Mouse (Mus musculus) heart, postnatal 36 days (tissue): ENCODE measurements around the gene Hist1h1b. TPM values are rescaled to one million over a fixed set of nuclear protein-coding genes. Genes with fewer than 3 reads are reported as not detected.
A peak's percentile ranks its signal among the peaks of the same experiment; 100 is the strongest.

Experiments used
- DNase-seq, 2 experiments: peaks; one replicate each; pipeline ENCODE4 v3.0.0; 2021 to 2022
- intact Hi-C: fragments of 180-260 bp; cut with DNase I; formaldehyde crosslinking; loops from one replicate; pipeline ENCODE4 v1.15.1; 2025
- microRNA-seq, 2 experiments: library from miRNA; unstranded; fragments of <30 nt; microRNA quantifications; one replicate each; pipeline ENCODE4 v1.2.0; 2021; ENCODE audit warnings: borderline number of aligned reads in 2 of 2
- total RNA-seq, 2 experiments: library from RNA; stranded (reverse); gene quantifications; 2 replicates each; pipeline ENCODE4 v1.2.3; 2021

Hist1h1b gene
- total RNA-seq, 2 experiments from 2014 or later, result 9.8 to 10.6 TPM

DNA sequence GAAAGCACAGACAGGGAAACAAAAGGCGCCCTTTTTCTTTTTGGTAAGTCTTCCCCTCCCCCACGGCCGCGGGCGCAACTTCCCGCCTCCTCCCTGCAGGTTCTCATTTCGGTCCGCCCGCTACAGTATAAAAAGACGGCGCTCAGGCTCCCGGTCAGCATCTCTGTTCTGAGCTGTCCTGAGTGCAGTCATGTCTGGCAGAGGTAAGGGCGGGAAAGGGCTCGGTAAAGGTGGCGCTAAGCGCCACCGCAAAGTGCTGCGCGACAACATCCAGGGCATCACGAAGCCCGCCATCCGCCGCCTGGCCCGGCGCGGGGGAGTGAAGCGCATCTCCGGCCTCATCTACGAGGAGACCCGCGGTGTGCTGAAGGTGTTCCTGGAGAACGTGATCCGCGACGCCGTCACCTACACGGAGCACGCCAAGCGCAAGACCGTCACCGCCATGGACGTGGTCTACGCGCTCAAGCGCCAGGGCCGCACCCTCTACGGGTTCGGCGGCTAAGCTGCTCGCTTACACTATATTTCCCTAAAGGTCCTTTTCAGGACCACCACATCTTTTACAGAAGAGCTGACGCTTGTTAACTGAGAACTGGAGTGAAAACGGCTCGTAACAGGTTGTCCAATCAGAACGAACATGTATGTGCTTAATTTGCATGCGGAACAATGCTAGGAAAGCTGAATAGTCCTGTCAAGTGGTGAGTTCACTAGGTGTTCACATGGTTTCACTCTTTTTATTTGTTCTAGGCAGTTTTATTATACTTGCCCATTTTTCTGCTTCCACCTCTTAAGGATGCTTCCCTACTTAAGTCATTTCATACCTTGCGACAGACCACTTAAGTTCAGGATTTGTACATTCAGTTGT is 45.3 kb downstream of the Hist1h1b start, which contains the start of gene Hist1h4j:
TSS of gene Hist1h4j (plus strand) at position 159 of the 862 bp plus-strand sequence.
- intact Hi-C loops, result loop anchor here (1.0 kb wide), 2 partner anchors 15 to 21 kb away; partner anchors contain the start of gene Hist1h4k
- peak; percentile 22 to 66 for DNase-seq

DNA sequence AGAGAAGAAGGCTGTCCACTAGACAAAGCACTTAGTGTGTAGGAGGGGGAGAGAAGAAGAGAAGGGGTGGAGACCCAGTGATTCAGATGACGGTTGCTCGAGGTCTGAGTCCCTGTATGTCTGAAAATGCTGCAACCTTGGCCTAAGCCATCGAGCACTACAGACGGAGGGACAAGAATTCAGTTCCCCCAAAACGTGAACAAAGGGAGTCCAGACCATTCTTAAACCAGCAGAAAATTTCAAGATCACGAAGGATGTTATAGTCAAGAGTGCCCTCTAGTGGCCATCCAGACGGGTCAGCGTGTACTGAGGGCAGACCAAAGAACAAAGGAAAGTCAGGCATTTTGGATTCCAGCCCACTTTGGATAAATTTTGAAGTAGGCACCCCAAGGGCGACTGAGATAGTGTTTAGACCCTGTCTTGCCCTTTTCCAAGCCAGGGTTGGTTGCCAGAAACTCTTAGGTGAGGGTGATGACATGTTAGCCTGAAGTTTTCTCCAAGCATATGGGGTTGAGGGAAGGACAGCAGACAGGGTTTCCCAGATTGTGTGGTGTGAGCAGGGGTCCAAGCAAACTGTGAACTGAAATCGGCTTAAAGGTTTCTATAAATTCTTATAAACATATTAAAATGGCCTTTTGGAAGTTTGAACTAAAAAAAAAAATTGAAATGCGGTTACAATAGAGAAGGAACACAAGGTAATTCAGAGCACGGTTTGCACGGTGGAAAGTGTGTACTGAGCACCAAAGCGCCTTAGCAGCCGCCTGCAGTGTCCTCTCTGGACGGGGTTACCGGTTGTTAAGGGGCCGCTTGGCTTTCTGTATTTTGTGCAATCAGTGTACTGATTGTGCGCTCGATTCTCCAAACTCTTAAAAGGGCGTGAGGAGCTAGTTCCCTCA is 46.2 kb downstream of the Hist1h1b start:
- peak; percentile 71 to 77 for DNase-seq
- intact Hi-C loops, result loop anchor here (1.0 kb wide), 2 partner anchors 16 to 20 kb away; partner anchors contain the start of gene Hist1h4k

DNA sequence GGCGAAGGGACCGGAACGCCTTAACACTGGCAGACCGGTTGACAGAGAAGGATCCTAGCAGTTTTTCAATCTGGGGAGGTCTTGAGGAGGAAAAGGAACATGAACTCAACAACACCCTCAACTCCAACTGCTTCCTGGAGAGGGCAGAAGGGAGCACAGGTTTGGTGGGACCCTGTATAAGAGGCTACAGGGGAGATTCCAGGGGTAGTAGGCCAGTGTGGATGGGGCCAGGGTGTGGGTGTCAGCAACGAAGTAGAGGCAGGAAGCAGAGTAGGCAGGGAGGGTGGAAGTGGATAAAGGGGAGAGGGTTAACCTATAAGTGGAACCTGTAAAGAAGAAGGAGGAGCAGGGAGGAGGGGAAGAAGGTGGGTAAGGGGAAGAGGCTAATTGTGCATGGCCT is 47.0 kb downstream of the Hist1h1b start:
- intact Hi-C loops, result no loop called here
- DNase-seq, result no peak

Small RNA genes lying within 50 kb of the gene (microRNA-seq; reads per million reads assigned to microRNA genes)
- gene Gm19658, result 0 reads per million in 2 experiments
- 0 reads per million in 2 experiments for gene Gm44346
- 0 reads per million in 2 experiments for gene Gm44454

Other genes starting within 250 kb of the Hist1h1b start
- 10 to 100 TPM in 1 of 2 experiments, 1 to 10 TPM in 1; 9.0 to 14.6 TPM for gene Zkscan8, start 249.5 kb downstream of the Hist1h1b start, total RNA-seq
- gene Olfr1366, start 237.8 kb downstream of the Hist1h1b start, total RNA-seq, result not detected
- not detected for gene Olfr1535, start 220.7 kb downstream of the Hist1h1b start, total RNA-seq
- gene Olfr1364, start 198.9 kb downstream of the Hist1h1b start, total RNA-seq, result not detected
- gene Olfr1362, start 166.6 kb downstream of the Hist1h1b start, total RNA-seq, result not detected
- not detected for gene Olfr11, start 138.1 kb downstream of the Hist1h1b start, total RNA-seq
- gene Olfr1361, start 117.2 kb downstream of the Hist1h1b start, total RNA-seq, result not detected
- gene Olfr1360, start 103.2 kb downstream of the Hist1h1b start, total RNA-seq, result not detected
- not detected for gene Olfr1359, start 82.5 kb downstream of the Hist1h1b start, total RNA-seq
- 10 to 100 TPM; 18.0 to 27.4 TPM for gene Hist1h2bl, start 64.5 kb downstream of the Hist1h1b start, total RNA-seq
- gene Hist1h2ai, start 64.2 kb downstream of the Hist1h1b start, total RNA-seq, result 10 to 100 TPM; 28.5 to 39.8 TPM
- 10 to 100 TPM; 22.0 to 36.5 TPM for gene Hist1h3h, start 63.0 kb downstream of the Hist1h1b start, total RNA-seq
- gene Hist1h2bm, start 58.6 kb downstream of the Hist1h1b start, total RNA-seq, result 1 to 10 TPM; 4.9 to 5.1 TPM
- gene Hist1h4j, start 45.6 kb downstream of the Hist1h1b start, total RNA-seq, result 1 to 10 TPM; 3.6 to 4.6 TPM
- 10 to 100 TPM; 52.5 to 54.1 TPM for gene Hist1h4k, start 30.1 kb downstream of the Hist1h1b start, total RNA-seq
- 1 to 10 TPM; 9.0 to 9.3 TPM for gene Hist1h2ak, start 26.8 kb downstream of the Hist1h1b start, total RNA-seq
- 10 to 100 TPM; 11.8 to 13.3 TPM for gene Hist1h2bn, start 26.5 kb downstream of the Hist1h1b start, total RNA-seq
- gene Hist1h3i, start 2.7 kb upstream of the Hist1h1b start, total RNA-seq, result 10 to 100 TPM; 22.6 to 23.7 TPM
- 1 to 10 TPM; 1.0 to 2.1 TPM for gene Hist1h2an, start 6.6 kb upstream of the Hist1h1b start, total RNA-seq
- gene Hist1h2bp, start 6.8 kb upstream of the Hist1h1b start, total RNA-seq, result 1 to 10 TPM; 5.4 to 5.7 TPM
- gene Hist1h2bq, start 29.6 kb upstream of the Hist1h1b start, total RNA-seq, result 10 to 100 TPM; 35.1 to 36.5 TPM
- gene Hist1h2ao, start 29.8 kb upstream of the Hist1h1b start, total RNA-seq, result not detected
- gene Hist1h4m, start 31.1 kb upstream of the Hist1h1b start, total RNA-seq, result 10 to 100 TPM; 61.3 to 84.6 TPM
- gene Hist1h4n, start 51.6 kb upstream of the Hist1h1b start, total RNA-seq, result 1 to 10 TPM; 4.7 to 7.4 TPM
- 10 to 100 TPM; 27.2 to 33.8 TPM for gene Hist1h2ap, start 52.9 kb upstream of the Hist1h1b start, total RNA-seq
- 10 to 100 TPM; 35.2 to 36.8 TPM for gene Hist1h2br, start 53.1 kb upstream of the Hist1h1b start, total RNA-seq
- under 1 TPM; 0.97 to 0.98 TPM for gene Zfp184, start 164.5 kb upstream of the Hist1h1b start, total RNA-seq
- not detected for gene Pom121l2, start 200.6 kb upstream of the Hist1h1b start, total RNA-seq
- not detected for gene Prss16, start 229.1 kb upstream of the Hist1h1b start, total RNA-seq